Mouse (Mus musculus) kidney, postnatal 0 days (tissue): ENCODE measurements around the gene Pitpnm2. TPM values are rescaled to one million over a fixed set of nuclear protein-coding genes. Genes with fewer than 3 reads are reported as not detected.
"Not testable (repeated sequence)": the region's sequence is repeated elsewhere in the genome, so short reads cannot be mapped to it uniquely, and the experiment has no call there.

Experiments
- ATAC-seq: fragments of 200-750 bp; cut with Nextera tagmentation; replicated peaks from 2 replicates; pipeline ENCODE4 v1.8.0; 2017; ENCODE audit warnings: low read depth, moderate number of reproducible peaks, moderate TSS enrichment, moderate library complexity; ENCODE audit not compliant: low FRiP score
- DNase-seq: peaks from one replicate; pipeline ENCODE4 v3.0.0-alpha.2; 2016; ENCODE audit warnings: low spot score
- H3K27ac ChIP-seq: fragments of 300-500 bp; sonication (generic); 2 replicates; pipeline ENCODE4 v1.5.1; 2014; ENCODE audit warnings: mild to moderate bottlenecking
- H3K27me3 ChIP-seq: fragments of 300-500 bp; sonication (generic); 2 replicates; pipeline ENCODE4 v1.6.1; 2014; ENCODE audit warnings: low read length, mixed read lengths; ENCODE audit not compliant: insufficient read depth
- H3K36me3 ChIP-seq: fragments of 300-500 bp; sonication (generic); 2 replicates; pipeline ENCODE4 v1.6.1; 2014; ENCODE audit warnings: low read length, mixed read lengths; ENCODE audit not compliant: insufficient read depth
- H3K4me1 ChIP-seq: fragments of 300-500 bp; sonication (generic); replicated peaks from 2 replicates; pipeline ENCODE4 v1.6.1; 2014; ENCODE audit warnings: antibody characterized with exemption, low read length, mixed read lengths; ENCODE audit not compliant: insufficient read depth
- H3K4me2 ChIP-seq: fragments of 300-500 bp; sonication (generic); 2 replicates; pipeline ENCODE4 v1.6.1; 2014; ENCODE audit warnings: mild to moderate bottlenecking, low read length, moderate library complexity, mixed read lengths
- H3K4me3 ChIP-seq: fragments of 300-500 bp; sonication (generic); replicated peaks from 2 replicates; pipeline ENCODE4 v1.5.1; 2014; ENCODE audit warnings: low read depth, low read length
- H3K9ac ChIP-seq: fragments of 300-500 bp; sonication (generic); 2 replicates; pipeline ENCODE4 v1.6.1; 2014; ENCODE audit warnings: low read depth, low read length
- H3K9me3 ChIP-seq: fragments of 300-500 bp; sonication (generic); replicated peaks from 2 replicates; pipeline ENCODE4 v1.6.1; 2016; ENCODE audit warnings: low read length, inconsistent platforms, mixed read lengths
- CTCF ChIP-seq: IDR thresholded peaks from 2 replicates; pipeline ENCODE4 v1.5.1; 2016; ENCODE audit warnings: antibody characterized with exemption, low read depth, mild to moderate bottlenecking, moderate library complexity
- WGBS: fragments of 180-500 bp; shearing (Covaris S2); extraction: QIAGEN DNeasy Blood & Tissue Kit; methylation state at CpG from one replicate; pipeline ENCODE4 v1.1.7; 2014; 5-methylcytosine and 5-hydroxymethylcytosine counted together
- polyA plus RNA-seq: library from polyadenylated mRNA; unstranded; fragments of >200 nt; fragmentation: Nextera tagmentation; extraction: Ambion mirVana; gene quantifications from 2 replicates; pipeline ENCODE4 v1.2.1, GENCODE M21; 2015

Gene Pitpnm2
- polyA plus RNA-seq, 1 experiment from 2014 or later = 3.1 TPM

- H3K27ac ChIP-seq = no peak overlapping the region
- H3K4me2 ChIP-seq = no peak overlapping the region
- H3K36me3 ChIP-seq = no peaks in the 10 kb centered on the region
- DNase-seq = no peak
- H3K9me3 ChIP-seq = no peaks in the 10 kb centered on the region
- no peak for TF ChIP-seq CTCF
- WGBS = 69% methylated on average over 7 of the region's 7 CpGs
- H3K27me3 ChIP-seq = no peaks in the 10 kb centered on the region
- no peak overlapping the region for H3K9ac ChIP-seq
- peaks cover 12% of the 10 kb centered on the region; the same call in 1 of the 2 replicates for H3K4me1 ChIP-seq
- ATAC-seq = no peak
- H3K4me3 ChIP-seq = no peak overlapping the region
Observed at GRCm38 (mm10) chr5:124218986-124219385, 30.6 kb downstream of the Pitpnm2 start.

- ATAC-seq = no peak
- no peak for DNase-seq
- no peak overlapping the region; the same call in 1 of the 2 replicates for H3K4me2 ChIP-seq
- no peak overlapping the region for H3K9ac ChIP-seq
- TF ChIP-seq CTCF = no peak
- no peaks in the 10 kb centered on the region for H3K27me3 ChIP-seq
- H3K36me3 ChIP-seq = no peaks in the 10 kb centered on the region
- no peak overlapping the region for H3K4me3 ChIP-seq
- H3K27ac ChIP-seq = no peak overlapping the region
- H3K4me1 ChIP-seq = peaks cover 12% of the 10 kb centered on the region; the same call in 1 of the 2 replicates
- H3K9me3 ChIP-seq = no peaks in the 10 kb centered on the region
- 28% methylated on average over 8 of the region's 8 CpGs for WGBS
Observed at GRCm38 (mm10) chr5:124217566-124218249, 31.9 kb downstream of the Pitpnm2 start.

GRCm38 (mm10) chr5:124217092-124217491 lies 32.5 kb downstream of the Pitpnm2 start:
- not testable (repeated sequence) for H3K4me2 ChIP-seq, DNase-seq, H3K36me3 ChIP-seq, H3K27me3 ChIP-seq, H3K27ac ChIP-seq, H3K4me3 ChIP-seq, H3K9me3 ChIP-seq, ATAC-seq, H3K9ac ChIP-seq
- H3K4me1 ChIP-seq = peaks cover 12% of the 10 kb centered on the region; the same call in 1 of the 2 replicates
- 93% methylated on average over 5 of the region's 5 CpGs for WGBS

GRCm38 (mm10) chr5:124216403-124216802 lies 33.2 kb downstream of the Pitpnm2 start:
- ATAC-seq (no peak), DNase-seq (no peak)
- no peak for TF ChIP-seq CTCF
- WGBS = 85% methylated on average over 6 of the region's 6 CpGs
- H3K4me1 ChIP-seq = peaks cover 12% of the 10 kb centered on the region; the same call in 1 of the 2 replicates
- no peak overlapping the region for H3K9ac ChIP-seq
- no peak overlapping the region for H3K27ac ChIP-seq
- no peaks in the 10 kb centered on the region for H3K36me3 ChIP-seq
- no peak overlapping the region for H3K4me2 ChIP-seq
- no peaks in the 10 kb centered on the region for H3K27me3 ChIP-seq
- H3K9me3 ChIP-seq = no peaks in the 10 kb centered on the region
- no peak overlapping the region for H3K4me3 ChIP-seq

GRCm38 (mm10) chr5:124215647-124216046 lies 33.9 kb downstream of the Pitpnm2 start:
- Histone ChIP-seq H3K9ac (no peak overlapping the region), H3K4me2 (no peak overlapping the region), H3K27me3 (no peaks in the 10 kb centered on the region), H3K9me3 (no peaks in the 10 kb centered on the region), H3K4me3 (no peak overlapping the region), H3K36me3 (no peaks in the 10 kb centered on the region), H3K27ac (peak overlapping the region; percentile 80), H3K4me1 (0 out of 2 replicates have a peak, but pooled peaks cover 7% of the 10 kb centered on the region)
- TF ChIP-seq CTCF = no peak
- 52% methylated on average over 10 of the region's 10 CpGs for WGBS
- ATAC-seq (no peak), DNase-seq (no peak)

GRCm38 (mm10) chr5:124214516-124215145 lies 34.9 kb downstream of the Pitpnm2 start:
- TF ChIP-seq CTCF = no peak
- Histone ChIP-seq H3K9me3 (no peaks in the 10 kb centered on the region), H3K4me3 (no peak overlapping the region), H3K27ac (peak overlapping the region; percentile 80), H3K9ac (no peak overlapping the region), H3K36me3 (no peaks in the 10 kb centered on the region), H3K4me1 (0 out of 2 replicates have a peak, but pooled peaks cover 7% of the 10 kb centered on the region), H3K27me3 (no peaks in the 10 kb centered on the region), H3K4me2 (no peak overlapping the region)
- WGBS = 81% methylated on average over 14 of the region's 14 CpGs
- DNase-seq = no peak
- ATAC-seq = no peak
